Mouse (Mus musculus): ENCODE measurements around the gene Ubtd1.

DNA sequence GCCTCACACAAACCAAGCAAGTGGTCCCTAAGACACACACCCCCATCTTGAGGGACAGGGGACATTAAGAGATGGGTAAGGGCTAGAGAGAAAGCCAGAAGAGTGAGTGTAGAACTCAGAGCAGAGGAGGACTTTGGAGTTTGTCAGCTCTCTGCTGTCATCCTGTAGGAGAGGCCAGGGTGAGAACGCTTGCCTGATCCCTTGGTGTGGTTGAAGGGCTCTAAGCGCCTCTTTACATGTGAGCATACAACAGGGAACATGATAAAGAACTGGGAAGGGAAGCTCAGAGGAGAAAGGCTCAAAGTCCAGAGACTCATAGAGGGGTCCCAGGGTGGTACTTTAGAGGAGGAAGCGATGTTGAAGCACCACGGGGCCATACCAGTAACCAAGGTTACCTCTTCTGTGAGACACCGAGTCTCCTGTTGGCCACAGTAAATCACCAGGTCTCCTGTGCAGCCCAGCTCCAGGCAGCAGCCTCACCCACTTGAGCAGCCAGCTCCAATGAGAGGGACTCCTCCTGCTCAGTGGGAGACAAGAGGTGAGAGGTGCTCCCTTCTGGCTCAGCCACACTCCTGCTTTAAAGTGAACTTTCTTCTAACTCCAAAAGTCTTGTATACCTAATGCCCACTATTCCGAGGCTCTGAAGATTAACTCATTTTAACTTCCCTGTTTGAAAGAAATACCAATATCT lies 75.3 kb downstream of the Ubtd1 start:
- TF ChIP-seq CTCF (IDR thresholded peaks at IDR 0.05; ENCODE audit: low read depth, low read length), result no peak
- no peak for TF ChIP-seq POLR2A (IDR thresholded peaks at IDR 0.05; ENCODE audit: borderline replicate concordance, low read depth, low read length)

Data from bone marrow macrophage, adult 2 months (primary cell).